Mouse (Mus musculus): ENCODE results near the gene Rhof.

The Rhof gene

GRCm38 (mm10) chr5:123134875-123135382 is 2.4 kb upstream of the Rhof start:
- peak; percentile 10 for DNase-seq

- DNase-seq = peak; percentile 90
Observed at GRCm38 (mm10) chr5:123134186-123134874, 1.8 kb upstream of the Rhof start.

GRCm38 (mm10) chr5:123133784-123134143 is 1.3 kb upstream of the Rhof start:
- no peak for DNase-seq

GRCm38 (mm10) chr5:123133083-123133783 is 741 bp upstream of the Rhof start:
- DNase-seq = peak; percentile 93

GRCm38 (mm10) chr5:123130814-123131148 is 1.7 kb downstream of the Rhof start:
- DNase-seq = peak; percentile 15

- DNase-seq = no peak
Observed at GRCm38 (mm10) chr5:123130030-123130813, 2.3 kb downstream of the Rhof start.

GRCm38 (mm10) chr5:123129170-123129757 is 3.2 kb downstream of the Rhof start:
- DNase-seq = no peak

GRCm38 (mm10) chr5:123128426-123129169 is 3.9 kb downstream of the Rhof start:
- peak; percentile 78 for DNase-seq

- no peak for DNase-seq
Observed at GRCm38 (mm10) chr5:123127031-123127430, 5.5 kb downstream of the Rhof start.

GRCm38 (mm10) chr5:123125638-123126406 is 6.7 kb downstream of the Rhof start:
- peak; percentile 53 for DNase-seq

GRCm38 (mm10) chr5:123125105-123125504 is 7.4 kb downstream of the Rhof start:
- DNase-seq = no peak

GRCm38 (mm10) chr5:123122181-123122580 is 10.3 kb downstream of the Rhof start:
- DNase-seq = peak; percentile 37

GRCm38 (mm10) chr5:123120624-123121215 is 11.8 kb downstream of the Rhof start:
- DNase-seq = no peak

GRCm38 (mm10) chr5:123118826-123119225 is 13.7 kb downstream of the Rhof start:
- DNase-seq = no peak

- DNase-seq = peak; percentile 73
Observed at GRCm38 (mm10) chr5:123117773-123118172, 14.7 kb downstream of the Rhof start.

- DNase-seq = peak; percentile 93
Observed at GRCm38 (mm10) chr5:123117257-123117656, 15.2 kb downstream of the Rhof start.

- DNase-seq = peak; percentile 37
Observed at GRCm38 (mm10) chr5:123116080-123116479, 16.4 kb downstream of the Rhof start.

- peak; percentile 41 for DNase-seq
Observed at GRCm38 (mm10) chr5:123114924-123115323, 17.6 kb downstream of the Rhof start.

- DNase-seq = no peak
Observed at GRCm38 (mm10) chr5:123114109-123114508, 18.4 kb downstream of the Rhof start.

GRCm38 (mm10) chr5:123110296-123110721 is 22.2 kb downstream of the Rhof start:
- peak; percentile 48 for DNase-seq

Data from lung, postnatal 36 days (tissue).